Mouse (Mus musculus): Measurements from ENCODE around the gene Map3k7cl. TPM values are rescaled to one million over a fixed set of nuclear protein-coding genes. Genes with fewer than 3 reads are reported as not detected.

The Map3k7cl gene
- polyA plus RNA-seq, 2 experiments = 1.4 to 5.8 TPM

GRCm38 (mm10) chr16:87610556-87611295, 57.6 kb downstream of the Map3k7cl start:
- Histone ChIP-seq H3K4me2 (replicated peaks; ENCODE audit: low read depth, low read length, severe bottlenecking) (no peak overlapping the region), H3K4me1 (ENCODE audit: control insufficient read depth, insufficient read depth, low read length) (no peaks in the 10 kb centered on the region), H3K4me3 (replicated peaks; ENCODE audit: low read length) (no peak overlapping the region), H3K9ac (ENCODE audit: low read depth, low read length, severe bottlenecking) (no peak overlapping the region), H3K27ac (replicated peaks; ENCODE audit: low read depth, low read length) (no peak overlapping the region), H3K36me3 (ENCODE audit: control insufficient read depth, insufficient read depth, low read length) (no peaks in the 10 kb centered on the region), H3K9me3 (ENCODE audit: control insufficient read depth, low read length) (no peaks in the 10 kb centered on the region), H3K27me3 (ENCODE audit: control insufficient read depth, insufficient read depth, low read length) (no peaks in the 10 kb centered on the region)
- TF ChIP-seq POLR2A (IDR thresholded peaks at IDR 0.05; ENCODE audit: borderline replicate concordance, extremely low read depth, insufficient read depth, insufficient read length) = no peak
- no peak for DNase-seq (ENCODE audit: low spot score)
- 85% methylated on average over 21 of the region's 21 CpGs for WGBS
- ATAC-seq (ENCODE audit: low FRiP score, low read depth) = no peak

- no peak for TF ChIP-seq POLR2A (IDR thresholded peaks at IDR 0.05; ENCODE audit: borderline replicate concordance, extremely low read depth, insufficient read depth, insufficient read length)
- Histone ChIP-seq H3K9ac (ENCODE audit: low read depth, low read length, severe bottlenecking) (no peak overlapping the region), H3K4me3 (replicated peaks; ENCODE audit: low read length) (no peak overlapping the region), H3K9me3 (ENCODE audit: control insufficient read depth, low read length) (no peaks in the 10 kb centered on the region), H3K27me3 (ENCODE audit: control insufficient read depth, insufficient read depth, low read length) (no peaks in the 10 kb centered on the region), H3K4me2 (replicated peaks; ENCODE audit: low read depth, low read length, severe bottlenecking) (no peak overlapping the region), H3K27ac (replicated peaks; ENCODE audit: low read depth, low read length) (no peak overlapping the region), H3K36me3 (ENCODE audit: control insufficient read depth, insufficient read depth, low read length) (no peaks in the 10 kb centered on the region), H3K4me1 (ENCODE audit: control insufficient read depth, insufficient read depth, low read length) (no peaks in the 10 kb centered on the region)
- WGBS = 79% methylated on average over 14 of the region's 14 CpGs
- ATAC-seq (ENCODE audit: low FRiP score, low read depth) = no peak
- no peak for DNase-seq (ENCODE audit: low spot score)
Observed at GRCm38 (mm10) chr16:87611420-87611819, 58.3 kb downstream of the Map3k7cl start.

GRCm38 (mm10) chr16:87612218-87612838, 59.2 kb downstream of the Map3k7cl start:
- Histone ChIP-seq H3K9me3 (ENCODE audit: control insufficient read depth, low read length) (no peaks in the 10 kb centered on the region), H3K4me2 (replicated peaks; ENCODE audit: low read depth, low read length, severe bottlenecking) (no peak overlapping the region), H3K9ac (ENCODE audit: low read depth, low read length, severe bottlenecking) (no peak overlapping the region), H3K36me3 (ENCODE audit: control insufficient read depth, insufficient read depth, low read length) (no peaks in the 10 kb centered on the region), H3K4me1 (ENCODE audit: control insufficient read depth, insufficient read depth, low read length) (no peaks in the 10 kb centered on the region), H3K27me3 (ENCODE audit: control insufficient read depth, insufficient read depth, low read length) (no peaks in the 10 kb centered on the region), H3K4me3 (replicated peaks; ENCODE audit: low read length) (no peak overlapping the region), H3K27ac (replicated peaks; ENCODE audit: low read depth, low read length) (no peak overlapping the region)
- TF ChIP-seq POLR2A (IDR thresholded peaks at IDR 0.05; ENCODE audit: borderline replicate concordance, extremely low read depth, insufficient read depth, insufficient read length) = no peak
- ATAC-seq (ENCODE audit: low FRiP score, low read depth) = no peak
- no peak for DNase-seq (ENCODE audit: low spot score)
- 66% methylated on average over 15 of the region's 15 CpGs for WGBS

- no peak for TF ChIP-seq POLR2A (IDR thresholded peaks at IDR 0.05; ENCODE audit: borderline replicate concordance, extremely low read depth, insufficient read depth, insufficient read length)
- no peak for DNase-seq (ENCODE audit: low spot score)
- Histone ChIP-seq H3K27ac (replicated peaks; ENCODE audit: low read depth, low read length) (no peak overlapping the region), H3K4me1 (ENCODE audit: control insufficient read depth, insufficient read depth, low read length) (no peaks in the 10 kb centered on the region), H3K9ac (ENCODE audit: low read depth, low read length, severe bottlenecking) (no peak overlapping the region), H3K4me3 (replicated peaks; ENCODE audit: low read length) (no peak overlapping the region), H3K9me3 (ENCODE audit: control insufficient read depth, low read length) (no peaks in the 10 kb centered on the region), H3K27me3 (ENCODE audit: control insufficient read depth, insufficient read depth, low read length) (no peaks in the 10 kb centered on the region), H3K36me3 (ENCODE audit: control insufficient read depth, insufficient read depth, low read length) (no peaks in the 10 kb centered on the region), H3K4me2 (replicated peaks; ENCODE audit: low read depth, low read length, severe bottlenecking) (no peak overlapping the region)
- 87% methylated on average over 6 of the region's 6 CpGs for WGBS
- no peak for ATAC-seq (ENCODE audit: low FRiP score, low read depth)
Observed at GRCm38 (mm10) chr16:87617377-87617776, 64.2 kb downstream of the Map3k7cl start.

- Histone ChIP-seq H3K36me3 (ENCODE audit: control insufficient read depth, insufficient read depth, low read length) (no peaks in the 10 kb centered on the region), H3K4me1 (ENCODE audit: control insufficient read depth, insufficient read depth, low read length) (no peaks in the 10 kb centered on the region), H3K9ac (ENCODE audit: low read depth, low read length, severe bottlenecking) (no peak overlapping the region), H3K27ac (replicated peaks; ENCODE audit: low read depth, low read length) (no peak overlapping the region), H3K9me3 (ENCODE audit: control insufficient read depth, low read length) (no peaks in the 10 kb centered on the region), H3K4me3 (replicated peaks; ENCODE audit: low read length) (no peak overlapping the region), H3K4me2 (replicated peaks; ENCODE audit: low read depth, low read length, severe bottlenecking) (no peak overlapping the region), H3K27me3 (ENCODE audit: control insufficient read depth, insufficient read depth, low read length) (no peaks in the 10 kb centered on the region)
- TF ChIP-seq POLR2A (IDR thresholded peaks at IDR 0.05; ENCODE audit: borderline replicate concordance, extremely low read depth, insufficient read depth, insufficient read length) = no peak
- DNase-seq (ENCODE audit: low spot score) (no peak), ATAC-seq (ENCODE audit: low FRiP score, low read depth) (no peak)
- 86% methylated on average over 3 of the region's 3 CpGs for WGBS
Observed at GRCm38 (mm10) chr16:87621246-87621645, 68.1 kb downstream of the Map3k7cl start.
